Mouse (Mus musculus) cortical plate, adult 2 months (tissue): ENCODE data around the gene Hoxc6. TPM values are rescaled to one million over a fixed set of nuclear protein-coding genes. Genes with fewer than 3 reads are reported as not detected.

Source experiments
- H3K27ac ChIP-seq: fragments of 200-500 bp; 2 replicates; pipeline ENCODE4 v1.5.1; 2012; ENCODE audit warnings: low read length, control low read depth, inconsistent platforms; ENCODE audit not compliant: insufficient read depth
- H3K4me1 ChIP-seq: fragments of 200-500 bp; 2 replicates; pipeline ENCODE4 v1.6.1; 2011; ENCODE audit warnings: low read length; ENCODE audit not compliant: control insufficient read depth, insufficient read depth
- H3K4me3 ChIP-seq: fragments of 200-500 bp; 2 replicates; pipeline ENCODE4 v1.5.1; 2011; ENCODE audit warnings: mild to moderate bottlenecking, low read length, control low read depth; ENCODE audit not compliant: insufficient read depth
- CTCF ChIP-seq: fragments of 200-500 bp; IDR thresholded peaks from 2 replicates; pipeline ENCODE4 v1.5.1; 2011; ENCODE audit warnings: mild to moderate bottlenecking, control low read depth, low read length; ENCODE audit not compliant: insufficient read depth; ENCODE audit errors: extremely low read depth
- POLR2A ChIP-seq: fragments of 200-500 bp; IDR thresholded peaks from 2 replicates; pipeline ENCODE4 v1.6.1; 2011; ENCODE audit warnings: mild to moderate bottlenecking, low read length, control low read depth; ENCODE audit not compliant: insufficient read depth; ENCODE audit errors: extremely low read depth
- polyA plus RNA-seq: library from polyadenylated mRNA; depleted of rRNA; stranded (reverse); fragments of >200 nt; gene quantifications from 2 replicates; pipeline ENCODE4 v1.2.3, GENCODE M21; 2012

Gene Hoxc6
- polyA plus RNA-seq, 1 experiment = not detected

DNA sequence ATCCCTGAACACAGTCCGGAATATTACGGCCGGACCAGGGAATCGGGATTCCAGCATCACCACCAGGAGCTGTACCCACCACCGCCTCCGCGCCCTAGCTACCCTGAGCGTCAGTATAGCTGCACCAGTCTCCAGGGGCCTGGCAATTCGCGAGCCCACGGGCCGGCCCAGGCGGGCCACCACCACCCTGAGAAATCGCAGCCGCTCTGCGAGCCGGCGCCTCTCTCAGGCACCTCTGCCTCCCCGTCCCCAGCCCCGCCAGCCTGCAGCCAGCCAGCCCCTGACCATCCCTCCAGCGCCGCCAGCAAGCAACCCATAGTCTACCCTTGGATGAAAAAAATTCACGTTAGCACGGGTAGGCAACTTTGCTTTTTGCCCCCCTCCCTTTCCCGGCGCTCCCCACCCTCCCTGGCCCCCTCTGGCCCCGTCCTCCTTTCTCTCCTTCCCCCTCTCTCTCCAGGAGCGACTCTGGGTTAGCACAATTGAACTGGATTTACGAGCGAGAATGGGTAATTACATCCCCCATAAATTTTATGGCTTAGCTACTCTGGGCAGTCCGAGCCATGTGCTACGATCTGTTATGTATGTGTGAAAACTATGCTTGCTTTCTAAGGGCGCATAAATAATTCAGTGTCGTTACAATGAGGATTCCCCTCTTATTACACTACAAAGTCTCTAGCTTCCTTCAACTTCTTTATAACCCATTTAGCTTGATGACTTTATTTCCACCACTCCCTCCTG is 36.9 kb downstream of the Hoxc6 start:
- Histone ChIP-seq H3K27ac (no peak overlapping the region), H3K4me3 (no peak overlapping the region), H3K4me1 (no peaks in the 10 kb centered on the region)
- TF ChIP-seq POLR2A (no peak), CTCF (no peak)

DNA sequence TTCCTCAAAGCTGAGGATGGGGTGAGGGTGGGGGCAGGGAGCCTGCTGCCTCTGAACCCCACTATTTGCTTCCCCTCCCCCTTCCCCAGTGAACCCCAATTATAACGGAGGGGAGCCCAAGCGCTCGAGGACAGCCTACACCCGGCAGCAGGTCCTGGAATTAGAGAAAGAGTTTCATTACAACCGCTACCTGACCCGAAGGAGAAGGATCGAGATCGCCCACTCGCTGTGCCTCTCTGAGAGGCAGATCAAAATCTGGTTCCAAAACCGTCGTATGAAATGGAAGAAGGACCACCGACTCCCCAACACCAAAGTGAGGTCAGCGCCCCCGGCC is 37.5 kb downstream of the Hoxc6 start:
- Histone ChIP-seq H3K4me1 (no peaks in the 10 kb centered on the region), H3K4me3 (no peak overlapping the region), H3K27ac (no peak overlapping the region)
- no peak for TF ChIP-seq CTCF
- TF ChIP-seq POLR2A = no peak

DNA sequence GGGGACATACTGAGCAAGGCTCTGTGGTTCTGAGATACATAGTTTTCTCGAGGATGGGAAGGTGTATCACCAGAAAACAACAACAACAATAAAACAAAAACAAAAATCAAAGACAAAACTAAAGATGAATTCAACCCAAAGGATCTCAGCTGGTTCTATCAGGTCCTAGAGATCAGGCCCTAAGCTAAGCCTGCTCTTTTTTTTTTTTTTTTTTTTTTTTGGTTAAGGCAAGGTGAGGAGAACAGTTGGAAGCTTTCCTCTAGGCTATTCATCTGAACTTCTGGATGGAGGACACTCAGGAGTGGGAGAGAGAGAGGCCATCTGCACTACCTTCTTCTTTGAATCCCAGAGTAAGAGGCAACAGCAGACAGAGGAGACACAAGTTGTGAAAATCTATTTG is 39.5 kb downstream of the Hoxc6 start:
- no peak overlapping the region for H3K27ac ChIP-seq
- no peak overlapping the region for H3K4me3 ChIP-seq
- no peak for TF ChIP-seq POLR2A
- TF ChIP-seq CTCF = no peak
- no peaks in the 10 kb centered on the region for H3K4me1 ChIP-seq

DNA sequence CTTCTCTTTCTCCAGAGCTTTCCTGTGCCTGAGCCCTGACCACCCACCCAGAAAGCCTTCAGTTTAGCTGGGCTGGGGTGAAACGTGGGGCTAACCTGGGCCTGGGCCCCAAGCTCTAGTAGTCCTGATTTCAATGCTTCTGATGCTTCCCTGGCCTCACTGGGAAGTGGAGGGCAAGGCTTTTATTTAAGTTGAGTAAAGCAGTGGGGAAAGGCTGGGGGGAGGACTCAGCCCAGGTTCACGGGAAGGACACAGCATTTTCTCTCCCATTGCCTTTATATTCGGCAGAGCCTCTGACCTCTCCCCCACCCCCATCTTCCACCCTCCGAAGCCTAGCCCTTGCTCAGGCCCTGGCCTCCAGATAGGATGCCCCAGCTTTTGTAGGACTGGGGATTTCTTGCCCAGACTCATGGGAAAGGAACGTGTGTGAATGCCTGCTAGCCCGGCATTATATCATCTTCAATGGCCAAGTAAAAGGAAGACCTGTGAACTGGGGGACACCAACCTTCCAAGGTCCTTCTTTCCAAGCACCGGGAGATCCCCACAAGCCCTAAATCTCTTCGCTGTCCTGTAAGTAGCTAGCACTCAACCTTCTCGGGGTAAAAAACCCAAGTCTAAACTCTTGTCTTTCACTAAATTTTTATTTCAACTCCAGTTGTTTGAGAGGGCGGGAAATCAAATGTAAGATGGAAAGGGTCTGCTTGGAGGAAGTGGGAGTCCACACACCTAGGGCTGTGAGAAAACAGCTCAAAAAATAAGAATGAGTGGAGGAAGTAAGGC is 40.8 kb downstream of the Hoxc6 start:
- TF ChIP-seq CTCF = no peak
- TF ChIP-seq POLR2A = no peak
- H3K4me3 ChIP-seq = no peak overlapping the region
- no peak overlapping the region for H3K27ac ChIP-seq
- H3K4me1 ChIP-seq = no peaks in the 10 kb centered on the region

DNA sequence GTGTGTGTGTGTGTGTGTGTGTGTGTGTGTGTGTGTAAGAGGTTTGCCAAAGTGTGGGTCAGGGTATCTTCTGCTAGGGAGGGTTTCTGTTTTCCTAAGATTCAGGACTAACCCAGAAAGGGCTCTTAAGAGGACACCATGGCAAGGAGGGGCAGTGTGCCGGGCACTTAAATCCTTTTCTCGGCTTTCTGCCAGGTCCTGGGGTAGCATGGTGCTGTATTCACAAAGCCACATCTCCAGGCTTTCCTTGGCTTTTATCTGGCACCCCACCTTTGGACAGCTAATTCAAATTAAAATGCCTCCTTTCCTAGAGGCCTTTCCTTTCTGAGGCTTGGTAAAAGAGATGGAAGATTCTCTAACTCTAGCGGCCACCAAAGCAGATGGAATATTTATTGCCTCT is 41.6 kb downstream of the Hoxc6 start:
- Histone ChIP-seq H3K4me1 (no peaks in the 10 kb centered on the region), H3K27ac (no peak overlapping the region), H3K4me3 (no peak overlapping the region)
- TF ChIP-seq POLR2A (no peak), CTCF (no peak)

DNA sequence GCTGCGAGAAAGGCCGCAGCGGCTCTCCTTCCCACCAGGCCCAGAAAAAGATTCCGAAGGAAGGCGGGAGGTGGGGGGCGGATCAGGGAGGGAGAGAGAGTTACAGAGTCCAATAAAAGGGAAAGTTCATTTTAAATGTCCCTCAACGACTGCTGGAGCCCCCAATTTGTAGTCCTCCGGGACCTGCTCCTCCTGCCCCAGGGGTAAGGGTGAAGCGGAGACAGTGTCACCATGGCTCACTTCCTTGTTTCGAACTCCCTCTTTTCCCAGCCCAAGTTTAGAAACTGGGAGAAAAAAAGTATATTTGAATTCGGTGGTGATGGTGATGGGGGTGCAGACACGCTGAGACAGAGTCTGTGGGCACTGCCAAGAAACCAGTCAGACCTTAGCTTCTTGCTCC is 42.5 kb downstream of the Hoxc6 start:
- no peak overlapping the region for H3K4me3 ChIP-seq
- TF ChIP-seq CTCF (no peak), POLR2A (no peak)
- no peak overlapping the region for H3K27ac ChIP-seq
- H3K4me1 ChIP-seq = no peaks in the 10 kb centered on the region

DNA sequence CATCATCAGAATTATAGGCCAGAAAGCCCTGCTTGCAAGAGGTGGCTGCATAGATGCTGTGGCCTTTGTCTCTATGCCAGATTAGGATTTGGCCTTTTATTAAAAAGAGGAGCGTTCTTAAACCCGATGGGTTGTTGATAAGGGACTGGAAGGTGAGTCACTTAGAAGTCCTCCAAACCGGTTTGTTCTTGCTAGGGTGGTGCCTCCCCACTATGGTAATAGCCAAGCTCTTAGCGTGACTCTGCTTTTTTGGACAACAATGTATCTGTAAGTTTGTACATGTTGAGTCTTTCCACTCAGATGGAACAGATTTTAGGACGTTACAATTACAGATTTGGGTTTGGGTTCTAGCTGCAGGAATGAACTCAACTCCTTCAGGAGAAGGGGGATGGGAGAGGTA is 43.6 kb downstream of the Hoxc6 start:
- H3K4me1 ChIP-seq = no peaks in the 10 kb centered on the region
- H3K4me3 ChIP-seq = no peak overlapping the region
- TF ChIP-seq POLR2A = no peak
- no peak for TF ChIP-seq CTCF
- H3K27ac ChIP-seq = no peak overlapping the region

DNA sequence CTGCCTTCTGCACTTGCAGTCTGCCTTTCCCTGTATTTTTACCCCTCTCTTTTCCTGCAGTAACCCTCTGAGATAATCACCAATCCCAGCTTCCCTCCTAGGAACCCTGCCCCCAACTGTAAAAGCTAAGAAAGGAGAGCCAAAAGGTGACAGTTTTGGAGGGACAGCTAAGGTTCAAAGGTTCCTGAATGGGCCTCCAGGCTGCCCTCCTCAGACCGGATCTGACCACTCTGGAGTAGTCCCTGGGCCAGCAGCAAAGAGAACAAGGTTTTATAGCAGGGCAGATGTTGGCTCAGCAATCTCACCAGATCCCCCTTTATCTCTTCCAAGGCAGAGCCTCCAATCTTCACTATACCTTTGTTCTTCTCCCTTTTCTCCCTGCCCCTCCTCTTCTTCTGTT is 44.2 kb downstream of the Hoxc6 start:
- Histone ChIP-seq H3K27ac (no peak overlapping the region), H3K4me1 (no peaks in the 10 kb centered on the region), H3K4me3 (no peak overlapping the region)
- no peak for TF ChIP-seq POLR2A
- no peak for TF ChIP-seq CTCF

DNA sequence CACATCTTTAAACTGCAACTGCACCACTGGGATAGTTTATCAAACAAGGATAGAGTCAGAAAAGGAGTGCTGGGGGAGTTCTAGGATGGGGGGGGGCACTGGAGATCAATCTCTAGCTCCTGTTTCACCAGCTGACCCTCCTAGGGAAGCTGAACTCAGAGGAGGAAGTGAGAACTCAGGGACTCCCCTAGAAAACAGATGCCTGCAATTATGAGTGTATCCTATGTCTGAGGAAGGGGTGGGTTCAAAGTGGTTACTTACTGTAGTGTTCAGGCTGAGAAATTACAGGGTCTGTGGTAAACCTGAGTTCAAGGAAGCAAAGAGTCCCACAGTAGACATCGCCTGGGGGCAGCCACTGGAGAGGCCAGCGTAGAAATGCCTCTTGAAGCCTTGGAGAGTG is 53.6 kb downstream of the Hoxc6 start:
- no peak overlapping the region for H3K4me3 ChIP-seq
- H3K4me1 ChIP-seq = no peaks in the 10 kb centered on the region
- no peak overlapping the region for H3K27ac ChIP-seq
- TF ChIP-seq CTCF = no peak
- no peak for TF ChIP-seq POLR2A

DNA sequence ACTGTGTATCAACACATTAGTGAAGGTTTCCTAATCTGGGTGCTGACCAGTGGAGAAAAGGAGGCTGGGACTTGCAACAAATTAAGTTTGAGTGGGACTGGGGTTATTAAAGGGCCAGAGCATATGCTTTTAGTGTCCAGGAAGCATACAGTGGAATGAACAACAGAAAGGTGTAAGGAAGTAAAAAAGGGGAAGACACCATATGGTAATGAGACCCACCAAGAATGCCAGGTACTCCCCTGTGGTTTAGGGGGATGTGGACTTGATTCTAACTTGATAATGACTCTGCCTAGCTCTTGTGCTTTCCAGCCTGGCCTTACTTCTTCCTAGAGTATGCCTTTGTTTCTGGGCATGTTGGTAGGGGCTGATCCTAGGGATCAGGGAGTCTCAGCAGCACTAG is 55.2 kb downstream of the Hoxc6 start:
- TF ChIP-seq CTCF (no peak), POLR2A (no peak)
- Histone ChIP-seq H3K4me3 (no peak overlapping the region), H3K27ac (no peak overlapping the region), H3K4me1 (no peaks in the 10 kb centered on the region)

DNA sequence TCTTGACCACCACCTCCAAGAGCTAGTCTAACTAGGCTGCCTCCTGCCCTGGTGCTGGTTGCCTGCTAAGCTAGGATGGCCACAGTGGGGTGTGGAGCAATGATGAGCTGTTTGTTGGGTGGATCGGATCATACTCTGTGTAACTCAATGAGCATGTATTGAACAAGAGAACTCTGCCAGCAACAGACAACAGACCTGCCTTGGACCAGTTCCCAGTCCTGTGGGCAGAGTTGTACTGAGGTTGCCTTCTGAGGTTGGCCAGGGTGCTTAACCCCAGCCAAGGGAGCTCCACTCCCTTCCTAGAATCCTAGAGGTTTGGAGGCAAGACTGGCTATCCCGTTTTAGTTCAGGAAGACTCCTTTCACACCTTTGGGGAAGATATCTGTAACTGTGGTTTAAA is 58.3 kb downstream of the Hoxc6 start:
- Histone ChIP-seq H3K4me1 (no peaks in the 10 kb centered on the region), H3K27ac (no peak overlapping the region), H3K4me3 (no peak overlapping the region)
- TF ChIP-seq CTCF (no peak), POLR2A (no peak)
